Mouse (Mus musculus): ENCODE measurements at regions not wholly inside any gene's neighbourhood (a gene's known extent, or its start where the extent isn't known, plus 50 kb on each side); places are given as distances from the start of the nearest gene placed in this dataset.

DNA sequence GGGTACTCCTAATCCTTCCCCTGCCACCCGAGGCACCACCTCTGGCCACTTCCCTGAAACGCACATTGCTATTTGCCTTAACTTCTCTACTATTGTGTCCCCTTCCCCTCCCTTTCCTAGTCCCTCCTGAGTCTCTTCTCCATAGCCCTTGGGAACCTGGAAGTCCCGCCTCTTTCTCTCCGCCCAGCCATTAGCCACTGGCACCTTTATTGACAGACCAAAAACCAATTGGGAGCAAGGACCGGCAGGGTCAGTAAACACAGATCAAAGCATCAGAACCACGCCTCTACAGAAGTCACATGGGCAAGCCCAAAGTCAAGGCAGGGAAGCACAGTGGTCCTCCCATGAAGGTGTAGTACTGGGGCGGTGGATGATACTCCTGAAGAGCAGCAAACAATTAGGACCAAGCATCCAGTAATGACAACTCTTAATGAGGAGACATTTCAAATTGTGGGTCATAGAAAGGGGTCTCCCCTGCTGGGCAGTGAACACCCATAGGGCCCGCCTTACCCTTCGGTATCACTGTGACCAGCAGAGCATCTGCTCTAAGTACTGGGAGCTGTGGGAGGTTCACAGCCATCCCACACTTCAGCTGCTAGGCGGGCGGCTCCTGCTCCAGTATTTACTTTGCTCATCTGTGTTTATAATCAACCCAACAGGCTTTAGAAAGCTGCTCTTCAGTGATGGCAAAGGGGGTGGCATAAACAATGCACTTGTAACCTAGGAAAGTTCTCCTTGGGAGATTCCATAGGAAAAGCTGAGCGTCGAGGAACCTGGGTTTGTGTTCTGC, 226.5 kb upstream of the Mphosph6 start:
- no peak for DNase-seq (ENCODE audit: low spot score)

DNA sequence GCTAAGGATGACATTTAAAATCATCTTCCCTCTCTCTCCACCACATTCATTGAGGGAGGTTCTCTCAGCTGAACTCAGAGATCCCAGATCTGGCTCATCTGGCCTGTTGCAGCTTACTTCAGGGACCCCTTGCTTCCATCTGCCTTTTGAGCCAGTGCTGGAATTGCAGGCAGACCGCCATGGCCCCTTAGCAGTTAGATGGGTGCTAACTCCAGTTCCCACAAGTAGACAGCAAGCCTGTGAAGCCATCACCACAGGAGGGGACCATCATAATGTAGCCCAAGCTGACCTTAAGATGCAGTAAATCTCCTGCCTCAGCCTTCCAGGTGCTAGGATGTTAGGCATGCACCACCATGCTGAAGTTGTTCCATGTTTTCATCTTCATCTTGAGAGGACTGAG, 221.7 kb upstream of the Mphosph6 start:
- no peak for DNase-seq (ENCODE audit: low spot score)

DNA sequence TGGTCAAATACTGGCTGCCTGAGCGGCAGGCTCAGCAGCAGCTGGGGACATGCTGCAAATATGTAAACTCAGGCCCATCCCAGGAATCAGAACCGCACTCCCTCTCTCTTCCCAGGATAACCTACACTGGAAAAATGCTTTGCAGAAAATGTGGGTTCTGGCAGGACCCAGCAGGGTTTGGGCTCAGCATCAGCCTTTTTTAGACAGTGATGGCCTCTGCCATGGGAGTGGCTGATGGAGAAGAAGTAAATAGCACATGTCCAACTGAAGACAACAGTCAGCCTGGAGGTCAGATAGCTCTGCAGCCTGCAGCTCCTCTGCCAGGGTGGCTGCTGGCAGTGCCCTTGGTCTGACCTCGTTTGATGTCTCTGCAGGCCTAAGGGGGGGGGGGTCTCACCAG, 220.2 kb upstream of the Mphosph6 start:
- DNase-seq (ENCODE audit: low spot score), result no peak

DNA sequence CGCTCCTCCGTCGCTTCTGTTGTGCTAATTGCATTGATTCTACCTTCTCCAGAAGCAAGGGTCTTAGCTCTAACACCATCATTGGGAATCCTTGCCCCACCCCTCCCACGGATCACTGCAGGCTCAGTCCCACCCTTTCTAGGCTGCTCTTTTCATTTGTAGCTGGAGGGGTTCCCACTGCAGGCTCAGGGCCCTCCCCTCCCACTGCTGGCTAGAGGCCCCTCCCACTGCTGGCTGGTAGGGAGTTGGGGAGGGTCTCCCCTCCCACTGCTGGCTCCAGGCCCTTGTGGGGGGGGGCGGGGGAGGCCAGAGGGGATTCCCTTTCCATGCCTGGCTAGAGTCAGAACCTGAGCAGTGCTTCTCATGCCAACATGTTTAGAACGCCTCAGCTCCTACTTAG, 215.5 kb upstream of the Mphosph6 start:
- no peak for DNase-seq (ENCODE audit: low spot score)

DNA sequence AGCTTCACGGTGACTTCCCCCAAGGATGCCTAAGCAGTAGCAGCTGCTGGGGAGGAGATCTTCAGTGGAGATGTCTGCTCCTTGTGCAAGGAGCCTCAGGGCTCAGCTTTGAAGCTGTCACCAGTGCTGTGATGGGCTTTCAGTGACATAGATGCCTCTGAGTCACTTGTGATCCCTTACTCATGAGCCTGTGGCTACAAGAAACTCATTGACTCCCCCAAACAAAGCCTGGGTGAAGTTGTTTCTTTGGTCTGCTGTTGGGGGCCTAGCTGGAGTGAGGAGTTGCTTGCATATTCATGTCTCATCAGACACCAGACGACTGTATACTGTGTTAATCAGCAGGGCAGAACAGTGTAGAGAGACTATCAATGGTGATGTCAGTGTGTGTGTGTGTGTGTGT, 203.4 kb upstream of the Mphosph6 start:
- DNase-seq (ENCODE audit: low spot score), result no peak

DNA sequence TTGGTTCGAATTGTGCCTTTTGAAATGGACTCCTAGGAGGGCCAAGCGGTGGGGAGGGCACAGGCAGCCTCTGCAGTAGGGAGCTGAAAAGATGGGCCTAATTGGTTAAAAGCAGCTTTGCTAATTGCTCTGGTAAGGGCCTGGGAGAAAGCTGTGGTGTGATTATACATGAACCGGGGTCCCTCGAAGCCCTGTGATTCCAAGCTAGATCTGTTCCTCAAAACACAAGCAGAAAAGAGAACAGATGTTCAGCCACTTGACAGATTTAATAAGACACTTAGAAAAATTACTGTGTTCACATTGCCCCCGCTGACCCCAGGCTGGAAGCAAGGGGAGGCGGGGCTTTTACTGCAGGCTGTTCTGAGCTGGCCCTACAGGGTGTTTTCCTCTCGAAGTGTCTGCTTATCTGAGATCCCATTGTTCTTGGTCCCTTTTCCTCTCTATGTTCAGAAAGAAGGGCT, 202.7 kb upstream of the Mphosph6 start:
- no peak for DNase-seq (ENCODE audit: low spot score)

DNA sequence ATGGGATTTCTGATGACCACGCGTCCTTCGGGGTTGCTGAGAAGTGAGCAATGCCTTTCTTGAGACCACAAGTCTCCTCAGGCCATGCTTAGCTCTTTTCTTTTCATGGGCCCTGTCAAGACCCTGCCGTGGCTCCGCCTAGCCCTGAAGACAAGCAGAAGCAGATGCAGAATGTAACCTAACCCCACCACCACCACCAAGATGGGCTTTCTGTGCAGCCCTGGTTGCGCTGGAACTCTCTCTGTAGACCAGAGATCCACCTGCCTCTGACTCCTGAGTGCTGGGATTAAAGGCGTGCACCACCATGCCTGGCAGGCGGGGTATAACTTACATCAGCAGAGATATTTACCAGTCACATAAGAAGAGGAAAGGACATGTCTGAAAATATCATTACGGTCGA, 199.4 kb upstream of the Mphosph6 start:
- DNase-seq (ENCODE audit: low spot score), result no peak

DNA sequence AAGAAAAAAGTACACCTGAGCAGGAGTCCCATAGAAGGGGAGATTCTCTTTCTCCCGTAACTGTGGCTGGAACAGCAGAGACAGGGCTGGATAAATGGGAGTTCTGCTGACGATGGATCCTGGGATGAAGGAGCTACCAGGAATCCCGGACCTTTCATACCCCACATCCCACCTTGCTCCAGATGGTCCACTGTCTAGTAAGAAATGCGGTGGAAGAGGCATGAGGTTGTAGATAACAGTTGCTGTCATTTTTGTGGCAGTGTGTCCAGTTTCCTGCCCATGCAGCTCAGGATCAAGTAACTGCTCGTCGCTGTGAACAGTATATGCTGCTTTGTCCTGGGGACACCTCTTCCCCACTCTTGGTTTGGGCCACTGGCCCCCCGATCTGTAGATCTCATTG, 190.1 kb upstream of the Mphosph6 start:
- no peak for DNase-seq (ENCODE audit: low spot score)

DNA sequence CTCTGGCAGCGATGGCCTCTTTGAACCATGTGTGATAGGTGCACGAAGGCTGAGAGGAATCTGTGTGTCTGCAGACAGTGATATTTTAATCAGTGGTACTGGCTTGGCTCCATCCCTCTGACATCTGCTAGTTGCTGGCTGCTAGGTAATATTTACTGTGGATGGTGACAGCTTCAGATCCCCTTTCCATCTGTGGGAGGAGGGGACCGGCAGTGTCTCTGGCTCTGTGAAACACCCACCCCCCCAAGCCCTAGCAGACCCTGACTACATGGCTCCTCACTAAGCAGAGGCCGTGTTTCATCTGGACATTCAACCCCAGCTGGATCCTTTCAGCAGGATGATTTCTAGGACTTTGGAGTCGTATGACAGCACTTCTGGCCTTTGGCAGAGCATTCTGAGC, 187.0 kb upstream of the Mphosph6 start:
- no peak for DNase-seq (ENCODE audit: low spot score)

DNA sequence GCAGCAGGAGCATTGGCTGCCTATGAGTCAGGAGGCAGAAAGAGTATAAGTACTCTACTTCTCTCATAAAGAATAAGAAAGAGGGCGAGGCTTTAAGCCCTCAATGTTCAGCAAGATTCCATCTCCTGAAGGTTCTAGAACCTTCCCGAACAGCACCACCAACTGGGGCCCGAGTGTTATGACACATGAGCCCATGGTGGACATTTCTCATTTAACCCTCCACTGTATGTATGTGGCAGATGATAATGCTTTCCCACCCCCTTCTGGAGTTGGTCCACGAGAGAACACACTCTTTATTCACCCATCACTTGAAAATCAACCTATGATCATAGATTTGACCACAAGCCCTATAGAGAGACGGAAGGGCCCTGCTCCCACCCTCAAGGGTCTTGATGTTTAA, 166.6 kb upstream of the Mphosph6 start:
- no peak for DNase-seq (ENCODE audit: low spot score)

DNA sequence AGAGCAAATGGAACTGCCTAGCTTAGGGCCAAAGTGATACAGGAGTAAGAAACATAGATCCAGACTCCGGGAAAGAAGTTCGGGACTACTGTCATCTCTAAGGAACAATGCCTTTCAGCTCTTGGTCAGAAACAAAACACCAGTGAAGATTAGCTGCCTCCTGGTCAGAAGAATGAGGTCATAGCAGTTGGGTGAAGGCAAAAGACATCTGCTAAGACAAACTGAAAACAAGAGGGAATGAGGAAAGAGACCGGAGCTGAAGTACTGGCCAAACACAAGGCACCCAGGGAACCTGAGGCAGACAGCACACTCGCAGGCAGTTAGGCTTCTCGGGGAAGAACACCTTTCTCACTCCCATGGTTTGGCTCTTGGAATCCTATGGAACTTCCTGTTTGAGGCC, 164.8 kb upstream of the Mphosph6 start:
- DNase-seq (ENCODE audit: low spot score), result no peak

DNA sequence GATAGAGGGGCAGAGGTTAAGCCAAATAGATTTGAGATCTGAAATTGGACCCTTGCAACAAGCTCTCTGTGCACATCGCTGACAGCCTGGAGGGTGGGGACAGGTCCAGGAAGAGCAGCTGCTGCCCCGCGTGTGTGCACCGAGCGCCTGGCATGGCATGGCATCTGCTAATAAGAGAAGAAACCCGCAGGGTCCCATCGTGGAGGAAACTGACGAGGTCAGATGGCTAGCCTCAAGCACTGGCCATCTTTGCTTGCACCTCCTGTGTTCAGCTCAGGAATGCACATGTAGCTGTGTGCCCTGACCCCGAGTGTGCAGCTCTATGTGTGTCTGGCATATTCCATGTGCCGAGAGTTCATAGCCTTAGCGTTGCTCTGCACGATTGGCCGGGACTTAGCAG, 161.7 kb upstream of the Mphosph6 start:
- no peak for DNase-seq (ENCODE audit: low spot score)

DNA sequence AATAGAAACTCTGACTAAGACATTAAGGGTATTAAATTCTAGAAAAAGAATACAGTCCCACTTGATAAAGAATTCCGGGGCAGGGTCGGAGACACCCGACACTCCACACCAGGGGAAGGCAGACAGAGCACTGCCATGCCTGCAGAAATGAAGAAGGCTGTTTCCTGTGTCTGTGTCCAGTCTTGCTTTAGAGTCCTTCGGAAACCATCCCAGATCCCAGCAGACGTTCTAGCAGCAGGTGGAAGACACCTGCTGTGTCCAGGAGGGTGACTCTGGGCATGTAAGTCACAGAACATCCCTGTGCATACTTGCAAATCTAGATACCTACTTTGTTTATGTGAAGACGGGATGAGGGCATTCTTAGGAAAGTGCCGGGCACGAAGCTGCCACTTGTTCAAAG, 160.9 kb upstream of the Mphosph6 start:
- DNase-seq (ENCODE audit: low spot score), result no peak

DNA sequence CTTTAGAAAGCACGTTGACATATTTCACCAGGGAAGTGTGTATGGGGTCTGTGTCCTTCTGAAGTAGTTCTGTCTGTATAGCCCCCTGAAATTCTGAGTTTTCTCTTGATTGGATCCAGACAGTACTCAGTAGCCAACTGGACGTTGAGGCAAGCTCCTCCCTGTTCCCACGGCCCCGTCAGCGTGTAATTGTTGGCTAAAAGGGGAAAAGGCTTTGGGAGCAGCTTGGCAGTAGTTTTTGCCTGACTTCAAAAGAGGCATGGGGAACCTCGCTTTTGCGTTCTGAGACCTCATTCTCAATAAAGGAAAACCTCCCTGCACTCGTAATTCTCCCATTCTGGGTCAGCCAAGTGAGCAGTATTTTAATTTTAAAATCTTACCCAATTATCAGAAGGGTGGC, 157.8 kb upstream of the Mphosph6 start:
- no peak for DNase-seq (ENCODE audit: low spot score)

DNA sequence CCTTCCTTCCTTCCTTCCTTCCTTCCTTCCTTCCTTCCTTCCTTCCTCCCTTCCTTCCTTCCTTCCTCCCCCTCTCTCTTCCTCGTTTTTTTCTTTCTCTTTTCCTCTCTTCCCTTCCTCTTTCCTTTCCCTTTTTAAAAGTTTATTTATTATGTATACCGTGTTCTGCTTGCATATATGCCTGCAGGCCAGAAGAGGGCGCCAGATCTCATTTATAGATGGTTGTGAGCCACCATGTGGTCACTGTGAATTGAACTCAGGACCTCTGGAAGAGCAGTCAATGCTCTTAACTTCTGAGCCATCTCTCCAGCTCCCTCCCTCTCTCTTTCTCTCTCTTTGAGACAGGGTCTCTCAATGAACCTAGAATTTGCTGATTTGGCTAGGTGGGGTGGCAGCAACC, 157.2 kb upstream of the Mphosph6 start:
- DNase-seq (ENCODE audit: low spot score), result no peak

DNA sequence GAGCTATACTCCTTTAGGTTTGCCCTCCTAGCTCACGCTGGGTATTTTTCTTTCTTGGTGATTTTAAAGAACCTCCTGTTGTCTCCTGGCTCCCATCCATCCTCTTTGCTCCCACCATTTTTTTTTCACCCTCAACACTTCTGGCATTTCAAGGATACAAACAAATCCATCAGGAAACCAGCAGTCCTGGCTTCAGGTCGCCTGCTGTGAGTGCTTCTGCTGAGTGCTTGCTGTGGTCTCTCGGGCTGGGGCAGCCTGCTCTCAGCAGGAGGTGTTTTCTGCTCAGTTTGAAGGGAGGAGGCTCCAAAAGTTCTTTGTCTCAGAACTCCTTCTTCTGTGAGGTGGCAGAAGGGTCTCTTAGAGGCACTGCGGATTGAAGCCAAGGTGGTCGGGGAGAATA, 149.9 kb upstream of the Mphosph6 start:
- no peak for DNase-seq (ENCODE audit: low spot score)

DNA sequence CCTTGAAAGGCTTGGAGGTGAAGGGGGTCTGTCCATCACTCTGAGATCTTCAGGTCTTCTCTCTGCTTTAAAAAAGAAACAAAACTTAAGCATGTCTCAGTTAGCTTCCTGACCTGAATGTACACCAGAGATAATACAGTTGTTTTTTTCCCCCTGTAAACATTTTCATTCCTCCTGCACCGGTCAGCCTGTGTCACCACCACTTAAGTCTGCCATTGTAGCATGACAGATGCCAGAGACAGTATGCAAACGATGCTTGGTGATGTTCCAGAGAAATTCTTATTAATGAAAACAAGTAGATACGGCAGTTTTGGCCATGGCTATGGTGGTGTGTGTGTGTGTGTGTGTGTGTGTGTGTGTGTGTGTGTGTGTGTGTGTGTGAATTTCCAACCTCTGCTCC, 144.8 kb upstream of the Mphosph6 start:
- no peak for DNase-seq (ENCODE audit: low spot score)

DNA sequence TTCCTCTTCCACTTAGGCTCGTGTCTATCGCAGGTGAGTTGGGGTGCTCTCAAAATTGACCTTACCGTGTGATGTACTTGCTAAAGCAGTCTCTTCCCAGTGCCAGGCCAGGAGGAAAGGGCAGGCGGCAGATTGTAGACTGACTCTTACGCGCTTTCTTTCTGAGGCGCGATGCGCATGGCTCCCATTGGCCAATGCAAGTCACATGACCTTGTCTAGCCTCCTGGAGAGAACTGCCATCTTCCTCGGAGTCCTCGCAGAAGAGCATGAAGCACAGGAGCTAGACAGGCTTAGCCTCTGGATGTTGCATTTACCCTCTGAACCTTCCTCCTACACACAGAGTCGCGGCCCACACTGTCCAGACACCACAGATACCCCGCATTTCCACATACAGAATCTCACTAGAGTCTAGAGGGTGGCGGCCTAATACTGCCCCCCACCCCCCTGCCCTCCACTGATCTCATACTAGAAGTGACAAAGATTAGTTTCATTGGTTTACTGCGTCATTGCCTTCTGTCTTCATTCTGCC, 132.9 kb upstream of the Mphosph6 start:
- no peak for DNase-seq (ENCODE audit: low spot score)

DNA sequence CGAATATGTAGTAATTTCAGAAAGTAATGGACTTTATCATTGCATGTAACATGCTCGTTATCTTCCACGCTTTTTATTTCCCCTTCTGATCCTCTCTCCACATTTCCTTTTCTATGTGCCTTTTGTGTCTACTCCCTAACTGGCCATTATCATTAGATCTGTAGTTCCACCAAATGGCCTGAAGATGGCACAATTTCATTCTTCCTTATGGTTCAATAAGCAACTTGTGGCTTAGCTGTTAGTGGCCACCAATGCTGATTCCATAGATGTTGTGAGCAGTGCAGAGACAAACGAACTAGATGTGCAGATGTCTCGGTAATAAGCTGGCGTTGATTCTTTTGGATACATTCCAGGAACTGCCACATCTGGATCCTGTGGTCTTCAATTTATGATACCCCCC, 128.9 kb upstream of the Mphosph6 start:
- DNase-seq (ENCODE audit: low spot score), result peak; percentile 61

DNA sequence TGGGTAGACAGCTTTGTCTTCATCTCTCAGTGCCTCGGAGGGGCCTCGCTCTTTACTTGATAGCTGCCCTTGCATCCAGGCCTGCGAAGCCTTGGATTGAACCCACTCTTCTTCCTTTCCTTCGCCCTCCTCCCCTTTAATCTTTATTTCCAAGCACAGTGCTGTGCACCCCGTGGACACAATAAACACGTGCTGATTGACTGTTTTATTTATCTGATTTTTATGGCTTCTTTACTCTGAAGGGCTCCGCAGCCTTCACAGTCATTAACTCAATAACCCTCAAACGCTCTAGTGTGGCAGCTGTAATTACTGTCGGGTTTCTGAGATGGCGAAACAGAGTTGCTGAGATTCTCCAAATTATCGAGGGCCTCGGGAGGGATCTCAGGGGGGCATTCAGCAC, 127.9 kb upstream of the Mphosph6 start:
- DNase-seq (ENCODE audit: low spot score), result no peak

DNA sequence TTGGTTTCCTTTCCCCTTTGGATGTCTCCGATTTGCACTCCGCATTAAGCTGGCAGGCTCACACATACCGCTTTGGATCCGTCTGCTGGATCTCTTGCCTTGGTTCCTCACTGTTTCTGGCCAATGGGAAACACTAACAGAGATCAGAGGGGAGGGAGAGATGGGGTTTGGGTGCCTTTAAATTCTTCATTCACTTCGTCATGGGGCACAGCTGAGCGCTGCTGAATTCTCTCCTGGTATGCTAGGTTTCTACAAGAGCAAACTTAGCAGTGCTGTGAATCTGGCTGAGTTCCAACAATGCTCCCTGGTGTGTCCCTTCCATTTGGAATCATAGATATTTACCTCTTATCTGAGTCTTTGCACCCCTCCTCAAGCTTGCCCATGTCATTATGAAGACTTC, 121.6 kb upstream of the Mphosph6 start:
- no peak for DNase-seq (ENCODE audit: low spot score)

DNA sequence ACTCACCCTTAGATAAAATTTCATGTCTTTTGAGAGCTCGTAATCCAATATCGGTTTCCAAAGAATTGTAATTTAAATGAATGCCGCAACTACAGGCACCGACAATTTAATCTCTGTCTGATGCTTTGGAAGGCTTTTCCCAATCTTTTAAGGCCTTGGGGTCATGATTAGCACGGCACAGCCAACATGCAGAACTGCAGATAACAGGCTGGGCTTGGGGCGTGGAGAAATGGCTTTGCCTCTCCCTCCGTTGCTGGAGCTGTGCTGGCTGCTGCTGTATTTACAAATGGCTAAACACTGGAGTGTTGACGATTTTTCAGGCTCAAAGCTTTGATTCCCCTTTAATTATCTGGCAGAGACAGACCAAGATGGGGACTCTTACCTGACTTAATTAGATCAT, 101.3 kb upstream of the Mphosph6 start:
- DNase-seq (ENCODE audit: low spot score), result no peak

DNA sequence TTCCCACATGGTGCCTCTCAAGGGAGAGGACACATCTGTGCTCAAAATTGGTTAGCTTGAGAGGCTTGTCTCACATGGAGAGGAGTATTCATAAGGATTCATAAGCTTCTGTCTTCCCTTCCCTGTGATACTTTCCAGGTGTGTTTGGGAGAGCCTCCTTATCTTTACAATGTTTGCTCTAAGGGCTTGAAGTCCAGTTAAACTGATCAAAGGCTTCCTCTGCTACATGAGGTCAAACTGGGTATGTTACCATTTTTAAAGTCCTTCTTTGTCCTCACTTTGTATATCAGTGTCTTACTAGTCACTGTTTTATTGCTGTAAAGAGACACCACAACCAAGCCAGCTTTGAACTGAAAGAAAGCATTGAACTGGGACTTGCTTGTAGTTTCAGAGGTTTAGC, 98.1 kb upstream of the Mphosph6 start:
- DNase-seq (ENCODE audit: low spot score), result no peak

DNA sequence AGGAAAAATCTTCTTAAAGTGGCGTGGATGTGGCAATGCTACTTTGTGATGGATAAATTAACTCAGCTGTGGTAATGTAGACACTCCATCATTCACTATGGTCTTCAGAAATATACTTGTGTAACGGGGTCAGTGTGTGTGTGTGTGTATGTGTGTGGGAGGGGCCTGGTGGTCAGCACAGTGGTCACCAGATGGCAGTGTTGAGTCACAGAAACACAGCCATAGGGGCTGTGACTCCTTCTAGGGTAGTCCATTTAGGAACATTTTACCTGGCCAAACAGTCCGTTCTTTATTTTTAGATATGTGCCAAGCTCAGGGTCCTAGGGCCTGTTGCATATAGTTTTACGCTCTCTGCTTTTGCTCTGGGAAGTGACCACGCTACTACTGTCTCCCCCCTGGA, 96.3 kb upstream of the Mphosph6 start:
- peak; percentile 7 for DNase-seq (ENCODE audit: low spot score)
